Mouse (Mus musculus) limb, embryonic 15.5 days (tissue): ENCODE measurements around the gene Gtf3c6. TPM values are rescaled to one million over a fixed set of nuclear protein-coding genes. Genes with fewer than 3 reads are reported as not detected.

Source experiments
- ATAC-seq: fragments of 200-750 bp; cut with Nextera tagmentation; 2 replicates; pipeline ENCODE4 v1.8.0; 2017; ENCODE audit warnings: low read depth, moderate TSS enrichment; ENCODE audit not compliant: insufficient number of reproducible peaks, low FRiP score, low TSS enrichment
- H3K27ac ChIP-seq: fragments of 300-500 bp; sonication (generic); 2 replicates; pipeline ENCODE4 v1.5.1; 2015; ENCODE audit warnings: moderate library complexity, mild to moderate bottlenecking, inconsistent platforms
- H3K27me3 ChIP-seq: fragments of 300-500 bp; sonication (generic); 2 replicates; pipeline ENCODE4 v1.6.1; 2015; ENCODE audit warnings: inconsistent platforms
- H3K36me3 ChIP-seq: fragments of 300-500 bp; sonication (generic); 2 replicates; pipeline ENCODE4 v1.6.1; 2015; ENCODE audit warnings: inconsistent platforms
- H3K4me1 ChIP-seq: fragments of 300-500 bp; sonication (generic); 2 replicates; pipeline ENCODE4 v1.6.1; 2015; ENCODE audit warnings: inconsistent platforms
- H3K4me2 ChIP-seq: fragments of 300-500 bp; sonication (generic); 2 replicates; pipeline ENCODE4 v1.6.1; 2015; ENCODE audit warnings: mild to moderate bottlenecking, inconsistent platforms
- H3K4me3 ChIP-seq: fragments of 300-500 bp; sonication (generic); 2 replicates; pipeline ENCODE4 v1.5.1; 2015; ENCODE audit warnings: mild to moderate bottlenecking, inconsistent platforms
- H3K9ac ChIP-seq: fragments of 300-500 bp; sonication (generic); 2 replicates; pipeline ENCODE4 v1.6.1; 2015; ENCODE audit warnings: inconsistent platforms
- H3K9me3 ChIP-seq: fragments of 300-500 bp; sonication (generic); 2 replicates; pipeline ENCODE4 v1.6.1; 2016; ENCODE audit warnings: inconsistent platforms
- WGBS: fragments of 180-500 bp; shearing (Covaris S2); methylation state at CpG from one replicate; pipeline ENCODE4 v1.1.7; 2015; 5-methylcytosine and 5-hydroxymethylcytosine counted together
- polyA plus RNA-seq: library from polyadenylated mRNA; unstranded; fragments of >200 nt; fragmentation: Nextera tagmentation; extraction: Ambion mirVana; gene quantifications from 2 replicates; pipeline ENCODE4 v1.2.1, GENCODE M21; 2015

Gene Gtf3c6
- polyA plus RNA-seq, 1 experiment from 2014 or later: 85.3 TPM

DNA sequence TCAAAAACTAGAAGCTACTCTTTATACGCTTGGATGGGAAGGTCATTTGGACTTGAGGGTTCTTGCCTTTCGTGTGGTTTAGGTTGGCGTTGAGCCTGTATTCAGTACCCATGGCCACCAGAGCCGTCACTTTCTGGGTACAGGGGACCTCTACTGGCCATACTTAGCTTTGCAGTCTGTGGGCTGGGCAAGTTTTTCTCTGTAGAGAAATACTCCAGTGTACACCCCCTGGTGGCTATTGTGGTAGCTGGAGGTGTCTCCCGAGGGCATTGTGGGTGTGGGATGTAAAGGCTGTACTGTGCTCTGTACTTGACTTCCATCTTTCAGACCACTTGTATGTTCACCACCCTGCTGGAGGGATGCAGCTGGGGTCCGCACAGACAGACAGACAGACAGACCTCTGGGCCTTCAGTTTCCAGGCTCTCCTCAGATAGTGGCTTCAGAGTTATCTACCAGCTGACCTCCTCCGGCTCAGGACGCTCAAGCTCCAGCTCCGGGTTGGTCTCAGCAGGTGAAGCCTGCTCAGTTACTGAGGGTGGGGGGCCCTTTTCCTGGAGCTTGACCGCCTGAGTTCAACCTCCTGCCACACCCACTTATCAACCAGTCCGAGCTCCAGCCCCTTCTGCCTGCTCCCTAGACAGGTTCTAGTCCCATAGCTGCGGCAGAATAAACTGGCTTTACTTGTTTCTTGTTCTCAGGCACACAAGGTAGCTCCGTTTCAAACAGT lies 45.3 kb downstream of the Gtf3c6 start:
- no peaks in the 10 kb centered on the region for H3K27me3 ChIP-seq
- no peak overlapping the region for H3K9ac ChIP-seq
- no peak overlapping the region for H3K4me3 ChIP-seq
- H3K4me1 ChIP-seq: no peaks in the 10 kb centered on the region
- H3K27ac ChIP-seq: no peak overlapping the region
- 0 out of 2 replicates have a peak, but pooled peaks have one; percentile 35 for ATAC-seq
- WGBS: 35% methylated on average over 13 of the region's 13 CpGs
- no peak overlapping the region for H3K4me2 ChIP-seq
- H3K9me3 ChIP-seq: no peaks in the 10 kb centered on the region
- H3K36me3 ChIP-seq: no peaks in the 10 kb centered on the region

Other genes starting within 250 kb of the Gtf3c6 start
- 0.32 and 0.67 TPM in 2 replicates for gene Mfsd4b1, start 232.8 kb downstream of the Gtf3c6 start, polyA plus RNA-seq
- gene Slc16a10, start 115.8 kb downstream of the Gtf3c6 start, polyA plus RNA-seq: 7.3 and 7.9 TPM in 2 replicates
- 50.8 and 51.5 TPM in 2 replicates for gene Rpf2, start 11.1 kb downstream of the Gtf3c6 start, polyA plus RNA-seq
- 45.8 and 46.0 TPM in 2 replicates for gene Amd1, start 44.1 kb upstream of the Gtf3c6 start, polyA plus RNA-seq
- gene Cdk19, start 81.5 kb upstream of the Gtf3c6 start, polyA plus RNA-seq: 8.1 and 10.2 TPM in 2 replicates